ENCODE assay signal across 22 mouse cellular contexts in the genomic region with DNA sequence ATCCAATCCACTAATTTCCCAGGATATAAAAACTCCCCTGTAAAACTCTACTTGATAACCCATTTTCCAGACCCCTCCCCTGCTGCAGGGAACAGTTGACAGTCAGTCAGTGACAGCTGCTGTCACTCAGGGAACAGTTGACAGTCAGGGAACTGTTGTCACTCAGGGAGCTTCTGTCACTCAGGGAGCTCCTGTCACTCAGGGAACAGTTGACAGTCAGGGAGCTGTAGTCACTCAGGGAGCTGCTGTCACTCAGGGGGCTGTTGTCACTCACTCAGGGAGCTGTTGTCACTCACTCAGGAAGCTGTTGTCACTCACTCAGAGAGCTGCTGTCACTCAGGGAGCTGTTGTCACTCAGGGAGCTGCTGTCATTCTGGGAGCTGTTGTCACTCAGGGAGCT.
DNase-seq lines count a peak whose midpoint lies in the region; ATAC-seq and TF ChIP-seq lines count a peak whose summit lies in the region.
"Had no signal": no experiment of that assay in that cellular context is flagged by ENCODE, and none has a peak within 500 bp of the region (broad histone marks: within the 10 kb centered on the region; RNA-seq: fewer than 3 reads in every experiment).

No protein-coding gene starts in this region.

- no peak overlapping the region for H3K27ac ChIP-seq in forebrain, embryonic 13.5 days
- H3K27ac ChIP-seq in forebrain, embryonic 15.5 days (replicated peaks) = no peak overlapping the region
- H3K27ac ChIP-seq in forebrain, postnatal 0 days (ENCODE audit: low read depth, low read length) = no peak overlapping the region
- no peak overlapping the region for H3K27ac ChIP-seq in forebrain, embryonic 12.5 days
- H3K27ac ChIP-seq in hindbrain, embryonic 14.5 days = 0 out of 2 replicates have a peak overlapping the region, but pooled peaks have one; percentile 65
- H3K27ac ChIP-seq in hindbrain, postnatal 0 days = no peak overlapping the region
- H3K27ac ChIP-seq: heart, embryonic 15.5 days; intestine, embryonic 15.5 days had no signal

- no peaks in the 10 kb centered on the region for H3K36me3 ChIP-seq in forebrain, embryonic 13.5 days (ENCODE audit: poor library complexity, severe bottlenecking)
- H3K36me3 ChIP-seq in forebrain, embryonic 15.5 days = no peaks in the 10 kb centered on the region
- no peaks in the 10 kb centered on the region for H3K36me3 ChIP-seq in forebrain, postnatal 0 days (ENCODE audit: insufficient read depth)
- H3K36me3 ChIP-seq in forebrain, embryonic 12.5 days (replicated peaks) = no peaks in the 10 kb centered on the region
- no peaks in the 10 kb centered on the region for H3K36me3 ChIP-seq in hindbrain, embryonic 14.5 days (replicated peaks; ENCODE audit: control insufficient read depth, insufficient read depth)
- H3K36me3 ChIP-seq in hindbrain, postnatal 0 days (ENCODE audit: insufficient read depth, low read length) = no peaks in the 10 kb centered on the region
- H3K36me3 ChIP-seq: heart, embryonic 12.5 days; heart, embryonic 15.5 days; hindbrain, embryonic 12.5 days; intestine, embryonic 15.5 days had no signal

- no peaks in the 10 kb centered on the region for H3K4me1 ChIP-seq in forebrain, embryonic 13.5 days
- peaks cover 5% of the 10 kb centered on the region; the same call in 1 of the 2 replicates for H3K4me1 ChIP-seq in forebrain, embryonic 15.5 days
- H3K4me1 ChIP-seq in forebrain, postnatal 0 days (ENCODE audit: insufficient read depth) = no peaks in the 10 kb centered on the region
- H3K4me1 ChIP-seq in forebrain, embryonic 12.5 days = peaks cover 13% of the 10 kb centered on the region
- H3K4me1 ChIP-seq in hindbrain, embryonic 14.5 days (replicated peaks; ENCODE audit: control insufficient read depth, insufficient read depth, low read length) = peaks cover 7% of the 10 kb centered on the region; the same call in 1 of the 2 replicates
- H3K4me1 ChIP-seq in hindbrain, postnatal 0 days (ENCODE audit: insufficient read depth, low read length) = no peaks in the 10 kb centered on the region
- H3K4me1 ChIP-seq: heart, embryonic 12.5 days; heart, embryonic 15.5 days; intestine, embryonic 15.5 days had no signal

- 0 out of 2 replicates have a peak, but pooled peaks cover 10% of the 10 kb centered on the region for H3K9me3 ChIP-seq in forebrain, embryonic 13.5 days (replicated peaks)
- H3K9me3 ChIP-seq in forebrain, embryonic 15.5 days = 0 out of 2 replicates have a peak, but pooled peaks cover 5% of the 10 kb centered on the region
- H3K9me3 ChIP-seq in forebrain, postnatal 0 days (ENCODE audit: low read length) = no peaks in the 10 kb centered on the region
- no peaks in the 10 kb centered on the region for H3K9me3 ChIP-seq in forebrain, embryonic 12.5 days
- no peaks in the 10 kb centered on the region for H3K9me3 ChIP-seq in hindbrain, embryonic 14.5 days (ENCODE audit: control insufficient read depth, low read length)
- H3K9me3 ChIP-seq in hindbrain, postnatal 0 days (ENCODE audit: low read length) = no peaks in the 10 kb centered on the region
- H3K9me3 ChIP-seq: heart, embryonic 15.5 days; hindbrain, embryonic 12.5 days; intestine, embryonic 15.5 days had no signal

- no peaks in the 10 kb centered on the region for H3K27me3 ChIP-seq in forebrain, embryonic 13.5 days
- H3K27me3 ChIP-seq in forebrain, embryonic 15.5 days = no peaks in the 10 kb centered on the region
- H3K27me3 ChIP-seq in forebrain, postnatal 0 days (ENCODE audit: insufficient read depth, low read length) = no peaks in the 10 kb centered on the region
- H3K27me3 ChIP-seq in forebrain, embryonic 12.5 days = peaks cover 5% of the 10 kb centered on the region; the same call in 1 of the 2 replicates
- no peaks in the 10 kb centered on the region for H3K27me3 ChIP-seq in hindbrain, embryonic 14.5 days (ENCODE audit: control insufficient read depth, insufficient read depth, low read length)
- H3K27me3 ChIP-seq in hindbrain, postnatal 0 days (ENCODE audit: insufficient read depth, low read length) = no peaks in the 10 kb centered on the region
- H3K27me3 ChIP-seq: heart, embryonic 12.5 days; heart, embryonic 15.5 days; hindbrain, embryonic 12.5 days; intestine, embryonic 15.5 days had no signal

- H3K9ac ChIP-seq in forebrain, embryonic 13.5 days = no peak overlapping the region
- H3K9ac ChIP-seq in forebrain, embryonic 15.5 days (replicated peaks) = no peak overlapping the region
- H3K9ac ChIP-seq in forebrain, postnatal 0 days = no peak overlapping the region
- H3K9ac ChIP-seq in forebrain, embryonic 12.5 days = no peak overlapping the region
- no peak overlapping the region for H3K9ac ChIP-seq in hindbrain, embryonic 14.5 days
- H3K9ac ChIP-seq in hindbrain, postnatal 0 days (replicated peaks; ENCODE audit: low read length) = no peak overlapping the region
- H3K9ac ChIP-seq: heart, embryonic 12.5 days; heart, embryonic 15.5 days; hindbrain, embryonic 12.5 days; intestine, embryonic 15.5 days had no signal

- TF ChIP-seq CTCF in forebrain, postnatal 0 days (IDR thresholded peaks at IDR 0.05; ENCODE audit: low read depth) = no peak
- TF ChIP-seq CTCF in hindbrain, postnatal 0 days (IDR thresholded peaks at IDR 0.05; ENCODE audit: low read depth) = no peak

- H3K4me3 ChIP-seq in forebrain, embryonic 13.5 days = no peak overlapping the region
- H3K4me3 ChIP-seq in forebrain, embryonic 15.5 days = no peak overlapping the region
- no peak overlapping the region for H3K4me3 ChIP-seq in forebrain, postnatal 0 days (ENCODE audit: low read depth, low read length)
- H3K4me3 ChIP-seq in forebrain, embryonic 12.5 days (replicated peaks) = no peak overlapping the region
- H3K4me3 ChIP-seq in hindbrain, embryonic 14.5 days (replicated peaks; ENCODE audit: low read length) = no peak overlapping the region
- H3K4me3 ChIP-seq in hindbrain, postnatal 0 days (ENCODE audit: low read length) = no peak overlapping the region
- H3K4me3 ChIP-seq: heart, embryonic 12.5 days; heart, embryonic 15.5 days; hindbrain, embryonic 12.5 days; intestine, embryonic 15.5 days had no signal

- peak; percentile 63; the same call in 1 of the 2 replicates for ATAC-seq in forebrain, embryonic 13.5 days
- ATAC-seq in forebrain, embryonic 15.5 days (replicated peaks) = no peak
- ATAC-seq in forebrain, postnatal 0 days = peak; percentile 56
- ATAC-seq in forebrain, embryonic 12.5 days (ENCODE audit: low FRiP score) = no peak
- ATAC-seq in hindbrain, embryonic 14.5 days (ENCODE audit: low FRiP score) = no peak
- no peak for ATAC-seq in hindbrain, postnatal 0 days
- ATAC-seq: activated CD4-positive, CD25-positive, alpha-beta regulatory T cell, adult 4 months; intestine, embryonic 15.5 days had no signal

- DNase-seq in forebrain, postnatal 0 days = no peak
- no peak for DNase-seq in hindbrain, embryonic 14.5 days (ENCODE audit: low spot score)
- no peak for DNase-seq in hindbrain, postnatal 0 days (ENCODE audit: low spot score)
- DNase-seq: adrenal gland, adult 8-10 months; adrenal gland, postnatal 25 days; cerebellum, adult 18-20 months; cerebellum, adult 9-10 months; cerebellum, postnatal 14 days; gastrocnemius, postnatal 25 days; heart, adult 18-20 months; heart, postnatal 10 days; heart, postnatal 36 days; kidney, adult 11 months; kidney, adult 8-10 months had no signal

- no peak overlapping the region for H3K4me2 ChIP-seq in forebrain, embryonic 13.5 days
- H3K4me2 ChIP-seq in forebrain, embryonic 15.5 days (replicated peaks) = no peak overlapping the region
- H3K4me2 ChIP-seq in forebrain, postnatal 0 days (ENCODE audit: low read depth) = no peak overlapping the region
- no peak overlapping the region for H3K4me2 ChIP-seq in forebrain, embryonic 12.5 days
- no peak overlapping the region for H3K4me2 ChIP-seq in hindbrain, embryonic 14.5 days (replicated peaks)
- no peak overlapping the region for H3K4me2 ChIP-seq in hindbrain, postnatal 0 days (ENCODE audit: low read depth, low read length)
- H3K4me2 ChIP-seq: heart, embryonic 12.5 days; heart, embryonic 15.5 days; hindbrain, embryonic 12.5 days; intestine, embryonic 15.5 days had no signal

Comparison
In these comparisons a context has a peak if more than half of its experiments do, and no peak if none do; other contexts are left out.
1. ATAC-seq: peak in forebrain, embryonic 13.5 days (single experiment) and forebrain, postnatal 0 days (single experiment); none in forebrain, embryonic 15.5 days (single experiment), forebrain, embryonic 12.5 days (single experiment), hindbrain, embryonic 14.5 days (single experiment) and hindbrain, postnatal 0 days (single experiment).